Mouse (Mus musculus) G1E-ER4 (cell line): ENCODE data around the gene Runx3. TPM values are rescaled to one million over a fixed set of nuclear protein-coding genes. Genes with fewer than 3 reads are reported as not detected.

ENCODE experiments used
- GATA1 ChIP-seq: IDR thresholded peaks from one replicate; pipeline ENCODE4 v1.8.0; 2012; ENCODE audit warnings: low read length, inconsistent platforms
- polyA plus RNA-seq: library from polyadenylated mRNA; stranded (reverse); fragments of >175 nt; gene quantifications from 2 replicates; pipeline ENCODE4 v1.2.3, GENCODE M21; 2012

Runx3 gene
- polyA plus RNA-seq, 1 experiment = not detected

- TF ChIP-seq GATA1 = no peak
Observed at GRCm38 (mm10) chr4:135169096-135169495, 48.6 kb downstream of the Runx3 start.

DNA sequence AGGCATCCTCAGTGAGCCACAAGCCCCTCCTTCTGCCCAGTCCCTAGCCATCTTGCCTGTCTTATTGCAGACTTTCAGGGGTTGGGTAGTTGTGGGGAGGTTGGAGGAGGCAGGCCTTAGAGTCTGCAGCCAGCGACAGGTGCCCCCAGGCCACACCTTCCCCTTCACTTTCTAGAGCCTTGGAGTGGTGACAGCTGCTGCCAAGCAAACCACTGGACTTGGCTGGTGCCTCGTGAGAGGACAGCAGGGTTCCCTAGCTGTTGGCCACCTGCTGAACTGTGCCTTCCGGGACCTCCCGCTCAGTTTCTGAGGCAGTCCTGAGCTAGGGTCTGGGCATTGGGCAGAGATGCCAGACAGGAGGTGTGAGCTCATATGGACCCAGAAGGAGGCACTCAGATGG, 49.0 kb downstream of the Runx3 start:
- no peak for TF ChIP-seq GATA1

DNA sequence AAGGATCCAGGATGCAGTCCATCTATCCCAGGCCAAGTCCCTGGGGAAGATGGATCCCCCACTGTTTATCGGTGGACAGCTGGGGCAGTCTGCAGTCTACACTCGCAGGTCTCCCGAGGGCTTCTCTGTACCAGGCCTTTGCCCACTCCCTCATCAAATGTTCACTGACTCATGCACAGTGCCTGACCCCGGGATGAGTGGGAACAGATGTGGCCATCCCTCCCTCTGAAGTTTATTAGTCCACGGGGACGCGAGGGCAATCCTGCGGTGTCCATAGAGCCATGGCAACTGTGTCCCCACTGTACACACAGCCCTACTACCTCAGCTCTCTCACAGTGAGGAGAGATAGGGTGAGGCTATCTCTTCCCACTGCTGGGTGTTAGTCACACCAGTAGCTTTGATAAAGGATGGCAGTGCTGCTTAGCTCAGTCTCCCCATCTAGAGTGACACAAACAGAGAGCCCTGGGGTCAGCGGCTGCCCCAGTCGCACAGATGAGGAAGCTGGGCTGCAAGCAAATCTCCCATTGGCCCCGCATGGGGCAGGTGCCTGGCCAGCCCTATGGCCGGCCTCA, 50.9 kb downstream of the Runx3 start:
- no peak for TF ChIP-seq GATA1

GRCm38 (mm10) chr4:135175406-135176120, 55.1 kb downstream of the Runx3 start:
- TF ChIP-seq GATA1 = no peak

GRCm38 (mm10) chr4:135177568-135177967, 57.1 kb downstream of the Runx3 start:
- no peak for TF ChIP-seq GATA1

DNA sequence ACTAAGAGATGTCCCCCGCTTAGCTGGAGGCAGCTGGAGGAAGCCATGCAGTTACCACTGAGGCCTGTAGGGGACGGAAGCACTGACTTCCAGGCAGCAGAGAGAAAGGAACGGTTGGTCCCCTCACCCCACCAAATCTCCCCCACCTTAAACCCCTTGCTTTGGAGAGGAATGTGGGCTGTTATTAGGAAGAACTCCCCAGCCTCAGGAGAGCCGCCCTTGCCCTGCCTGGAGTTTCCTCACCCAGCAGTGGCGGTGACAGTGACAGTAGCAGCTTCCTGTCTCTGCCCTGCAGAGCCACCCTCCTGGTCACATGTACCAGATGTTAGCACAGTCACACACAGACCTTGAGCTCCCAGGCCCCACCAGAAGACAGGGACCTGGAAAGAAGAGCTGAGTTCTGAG, 58.6 kb downstream of the Runx3 start:
- TF ChIP-seq GATA1 = no peak

DNA sequence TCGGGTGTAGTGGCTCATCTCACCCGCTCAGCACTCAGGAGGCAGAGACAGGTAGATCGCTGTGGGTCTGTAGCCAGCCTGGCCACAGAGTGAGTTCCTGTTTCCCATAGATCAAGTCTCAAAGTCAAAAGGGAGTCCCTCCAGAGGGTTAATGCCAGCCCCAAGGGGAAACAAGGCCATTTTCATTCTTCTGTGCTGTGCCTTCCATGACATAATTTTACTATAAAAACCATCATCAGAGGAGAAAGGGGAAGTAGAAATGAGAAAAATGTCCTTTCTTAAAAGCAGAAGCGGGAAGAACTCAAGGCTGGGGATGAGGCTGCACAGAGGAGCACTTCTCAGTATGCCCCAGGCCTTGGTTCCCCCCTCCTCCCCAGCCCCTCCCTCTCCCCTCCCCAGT, 61.4 kb downstream of the Runx3 start:
- no peak for TF ChIP-seq GATA1

GRCm38 (mm10) chr4:135189452-135190008, 69.1 kb downstream of the Runx3 start:
- TF ChIP-seq GATA1 = no peak

DNA sequence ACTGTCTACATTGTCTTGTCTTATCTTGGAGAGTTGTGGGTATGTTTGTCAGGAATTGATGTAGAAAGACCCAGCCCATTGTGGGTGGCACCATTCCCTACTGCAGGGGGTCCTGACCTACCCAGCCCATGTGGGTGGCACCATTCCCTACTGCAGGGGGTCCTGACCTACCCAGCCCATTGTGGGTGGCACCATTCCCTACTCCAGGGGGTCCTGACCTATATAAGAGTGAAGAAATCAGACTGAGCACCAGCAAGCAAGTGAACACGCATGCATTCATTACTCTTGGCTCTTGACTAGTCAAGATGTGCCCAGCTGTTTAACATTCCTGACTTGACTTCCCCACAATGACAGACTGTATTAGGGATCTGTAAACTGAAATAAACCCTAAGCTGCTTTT, 69.9 kb downstream of the Runx3 start:
- TF ChIP-seq GATA1 = no peak

GRCm38 (mm10) chr4:135191185-135191584, 70.7 kb downstream of the Runx3 start:
- TF ChIP-seq GATA1 = no peak

DNA sequence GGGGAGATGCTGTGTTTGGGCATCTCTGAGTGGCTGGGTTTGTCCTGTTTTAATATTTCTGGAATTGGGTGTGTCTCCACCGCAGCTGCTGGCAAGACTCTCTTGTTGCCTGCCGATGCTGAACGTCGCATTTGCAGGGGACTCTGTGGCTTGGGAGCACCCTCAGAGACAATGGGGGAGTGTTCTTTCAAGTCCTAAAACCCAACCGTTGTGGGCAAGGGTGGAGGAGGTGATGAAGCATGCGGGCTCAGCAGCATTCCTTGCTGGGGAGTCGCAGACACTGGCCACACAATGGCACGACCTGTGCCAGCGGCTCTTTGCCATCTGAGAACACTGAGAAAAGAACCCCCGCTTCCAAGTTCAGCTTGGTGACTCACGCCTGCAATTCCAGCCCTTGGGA, 71.2 kb downstream of the Runx3 start:
- no peak for TF ChIP-seq GATA1

DNA sequence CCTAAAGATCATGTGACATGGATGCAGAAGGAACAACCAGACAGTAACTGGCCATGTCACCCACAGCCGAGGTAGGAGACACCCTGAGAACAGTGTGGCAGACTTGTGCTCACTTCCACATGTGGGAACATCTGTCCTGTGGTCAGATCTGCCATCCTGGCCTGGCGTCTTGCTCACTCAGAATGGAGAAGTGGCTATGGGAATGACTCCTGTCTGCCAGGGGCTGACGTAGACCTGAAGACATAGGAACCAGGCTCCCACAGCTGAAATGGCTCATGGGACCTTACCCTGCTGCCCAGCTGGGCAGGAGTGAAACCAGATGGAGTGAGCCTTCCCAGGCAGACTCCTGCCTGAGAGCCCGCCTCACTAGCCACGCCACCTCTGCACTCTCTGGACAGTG, 72.4 kb downstream of the Runx3 start:
- TF ChIP-seq GATA1 = no peak

DNA sequence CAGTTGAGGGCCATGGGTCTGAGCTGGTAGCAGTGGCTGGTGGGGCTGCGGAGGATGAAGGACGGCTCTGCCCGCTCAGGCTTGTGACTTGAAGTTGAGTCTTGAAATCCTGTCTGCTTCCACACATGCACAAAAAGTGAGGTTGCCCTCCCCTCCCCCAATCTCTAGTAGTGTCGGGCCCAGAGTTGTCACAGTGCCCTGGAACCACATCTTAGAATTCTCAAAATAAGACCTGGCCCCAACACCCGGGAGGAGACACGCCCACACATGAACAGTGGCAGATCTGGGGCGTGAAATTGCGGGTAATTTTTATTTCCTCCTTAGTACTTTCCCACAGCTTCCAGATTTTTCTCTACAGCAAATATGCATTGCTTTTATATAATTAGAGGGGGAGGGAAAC, 77.4 kb downstream of the Runx3 start:
- no peak for TF ChIP-seq GATA1

DNA sequence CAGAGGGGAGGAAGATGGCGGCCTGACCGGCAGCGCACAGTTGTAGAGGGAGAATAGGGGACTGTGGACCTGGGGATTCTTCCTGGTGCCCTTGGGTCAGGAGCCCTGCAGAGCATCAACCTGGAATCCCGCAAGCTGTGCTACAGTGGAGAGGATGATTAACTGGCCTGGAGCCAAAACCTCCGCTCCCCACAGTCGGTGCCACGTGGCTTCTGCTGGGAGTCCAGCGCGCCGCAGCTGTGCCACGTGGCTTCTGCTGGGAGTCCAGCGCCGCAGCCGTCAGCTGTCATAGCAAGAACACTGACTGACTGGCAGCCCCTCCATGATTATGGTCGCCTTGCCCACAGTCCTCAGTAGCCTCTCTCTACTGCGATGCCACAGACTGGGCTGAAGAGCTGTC, 81.3 kb downstream of the Runx3 start:
- no peak for TF ChIP-seq GATA1

DNA sequence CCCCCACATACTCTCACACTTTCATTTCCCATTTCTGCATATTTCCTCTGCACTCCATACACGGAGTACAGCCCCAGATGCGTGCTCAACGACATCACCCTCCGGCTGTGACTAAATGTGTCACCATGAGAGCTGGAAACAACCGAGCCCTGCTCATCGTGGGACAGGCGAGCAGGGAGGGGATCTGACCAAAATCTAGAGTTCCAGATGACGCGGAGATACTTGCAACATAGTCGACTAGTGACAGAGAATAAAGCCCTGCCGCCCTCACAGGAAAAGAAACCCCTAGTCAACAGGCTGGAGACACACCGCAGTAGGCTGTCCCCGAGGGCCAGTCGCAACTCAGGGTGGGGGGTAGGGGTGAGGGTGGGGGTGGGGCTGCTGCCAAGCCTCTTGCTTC, 82.8 kb downstream of the Runx3 start:
- TF ChIP-seq GATA1 = no peak

DNA sequence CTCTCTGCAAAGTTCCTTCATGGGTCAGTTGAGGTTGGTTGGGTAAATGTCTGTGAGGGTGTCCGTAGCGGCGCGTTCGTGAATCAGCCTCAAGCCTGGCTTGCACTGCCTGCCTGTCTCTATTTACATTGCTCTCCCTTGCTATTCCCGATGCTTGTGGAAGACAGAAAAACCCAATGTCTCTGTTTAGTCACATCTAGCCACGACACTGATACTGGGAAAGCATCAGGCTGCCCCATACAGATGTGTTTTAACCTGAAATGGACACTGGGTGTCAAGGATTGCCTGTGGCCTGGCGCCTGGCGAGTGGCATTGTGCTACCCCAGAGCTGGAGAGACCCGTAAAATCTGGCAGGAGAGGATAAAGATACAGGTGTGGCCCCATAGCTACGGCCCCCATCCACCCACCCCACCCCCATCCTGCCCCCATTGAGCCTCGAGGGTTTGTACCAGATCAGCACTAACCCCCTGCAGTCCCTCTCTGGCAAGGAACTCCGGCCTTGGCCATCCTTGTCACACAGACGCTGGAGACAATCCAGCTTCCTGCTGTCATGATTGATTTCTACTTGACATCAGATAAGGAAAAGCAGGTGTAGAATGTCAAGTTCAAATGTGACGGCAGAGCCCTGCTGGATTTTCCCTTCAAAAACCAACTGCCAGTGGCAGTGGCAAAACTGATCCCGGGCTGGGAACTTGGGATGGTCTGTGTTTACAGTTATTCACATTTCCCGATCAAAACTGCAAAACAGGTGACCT, 83.5 kb downstream of the Runx3 start:
- TF ChIP-seq GATA1 = no peak
